Mouse (Mus musculus): Measurements from ENCODE around the gene Gm37240.
"Not testable (repeated sequence)": the region's sequence is repeated elsewhere in the genome, so short reads cannot be mapped to it uniquely, and the experiment has no call there.

The Gm37240 gene

DNA sequence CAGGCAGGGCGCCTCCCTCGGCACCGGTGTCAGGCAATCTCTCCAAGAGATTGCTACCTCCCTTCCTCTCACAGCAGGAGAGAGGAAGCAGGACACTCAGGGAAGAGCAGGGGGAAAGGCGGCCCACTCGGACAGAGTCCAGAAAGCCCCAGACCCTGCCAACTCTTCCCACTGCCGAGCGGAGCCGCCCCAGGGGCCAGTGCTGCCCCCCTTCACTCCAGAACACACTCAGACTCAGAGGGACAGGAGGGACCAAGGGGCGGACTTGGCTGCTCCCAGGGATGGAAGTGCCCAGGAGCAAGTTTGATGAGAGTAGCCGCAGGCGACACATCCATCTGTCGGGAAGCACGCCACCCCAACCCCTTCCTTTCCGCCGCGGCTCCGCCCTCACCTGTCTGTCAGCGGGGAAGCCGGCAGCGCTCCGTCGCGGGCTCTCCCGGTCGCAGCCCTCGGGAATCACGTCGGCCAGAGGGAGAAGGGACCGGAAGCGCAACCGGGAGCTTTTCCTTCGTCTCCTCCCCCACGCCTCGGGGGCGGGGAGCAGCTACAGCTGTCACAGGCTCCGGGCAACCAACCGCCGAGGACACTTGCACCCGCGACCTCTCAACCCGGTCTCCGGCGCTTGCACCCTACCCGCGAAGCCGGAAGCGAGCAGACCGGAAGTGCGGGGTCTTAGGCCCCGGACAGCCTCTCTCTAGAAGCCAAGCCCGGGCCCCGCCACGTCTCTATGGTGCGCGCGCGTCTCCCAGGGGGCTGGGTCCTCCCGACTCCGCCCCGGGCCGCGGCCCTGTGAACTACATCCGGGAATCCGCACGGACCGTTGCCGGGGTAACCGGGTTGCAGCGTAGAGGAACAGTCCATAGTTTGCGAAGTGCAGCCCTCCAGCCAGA, 1305.0 kb downstream of the Gm37240 start, which contains the start of gene Arfip1:
Gene Arfip1, minus strand, starts transcription at position 603 of the 890 bp plus-strand sequence.
- in situ Hi-C loops (cut with MboI; ENCODE audit: unreplicated experiment in 2 of 2) = loop anchor here (10.0 to 25.0 kb wide), 3 partner anchors 980 to 1563 kb away; partner anchors contain the start of genes Gatb (in 1 of the 2) and Rps3a1 (in 1 of the 2)

- in situ Hi-C loops (cut with MboI; ENCODE audit: unreplicated experiment in 2 of 2) = loop anchor here (10.0 to 25.0 kb wide), 3 partner anchors 981 to 1563 kb away; partner anchors contain the start of genes Gatb (in 1 of the 2) and Rps3a1 (in 1 of the 2)
These were observed 1305.7 kb downstream of the Gm37240 start for GRCm38 (mm10) chr3:84581696-84582022.

- in situ Hi-C loops (cut with MboI; ENCODE audit: unreplicated experiment in 2 of 2) = loop anchor here (10.0 to 25.0 kb wide), 3 partner anchors 982 to 1564 kb away; partner anchors contain the start of genes Gatb (in 1 of the 2) and Rps3a1 (in 1 of the 2)
These were observed 1306.6 kb downstream of the Gm37240 start for GRCm38 (mm10) chr3:84580716-84581115.

DNA sequence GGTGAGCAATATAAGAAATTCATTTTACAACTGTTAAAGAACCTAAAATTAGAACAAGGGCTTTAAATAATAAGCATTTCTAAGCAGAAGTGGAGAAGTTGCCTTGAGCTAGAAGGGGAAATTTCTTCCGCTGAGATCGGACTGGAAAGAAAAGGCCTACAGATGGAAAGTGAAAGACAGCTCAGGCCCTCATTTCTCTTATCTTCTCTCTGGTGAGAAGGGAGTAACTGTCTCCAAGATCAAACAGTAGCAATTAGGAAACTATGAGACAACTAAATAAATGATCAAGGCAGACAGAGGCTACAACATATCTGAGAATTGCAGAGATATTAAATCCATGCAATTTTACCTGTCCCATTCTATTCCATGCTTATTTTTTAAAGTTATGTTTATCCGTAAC, 1316.8 kb downstream of the Gm37240 start:
- in situ Hi-C loops (cut with MboI; ENCODE audit: unreplicated experiment in 2 of 2) = no loop called here

GRCm38 (mm10) chr3:84569587-84569986, 1317.7 kb downstream of the Gm37240 start:
- in situ Hi-C loops (cut with MboI; ENCODE audit: unreplicated experiment in 2 of 2) = no loop called here

DNA sequence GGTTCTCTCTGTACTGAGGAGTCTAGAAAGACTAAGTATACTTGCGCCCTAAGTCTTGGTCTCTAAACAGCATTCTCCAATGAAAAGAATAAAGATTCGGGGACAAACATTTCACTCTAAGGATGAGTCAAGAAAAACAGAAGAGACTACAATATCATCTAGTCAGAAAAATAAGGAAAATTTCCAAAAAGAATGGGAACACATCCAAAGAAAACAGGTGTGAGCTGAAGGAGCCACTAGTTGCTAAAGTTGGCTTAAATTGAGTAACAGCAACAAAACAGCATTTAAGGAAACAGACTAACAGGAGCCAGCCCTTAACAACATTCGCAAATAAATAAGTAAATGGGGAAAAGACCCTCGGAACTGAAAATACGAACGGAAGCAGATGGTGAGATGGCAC, 1318.8 kb downstream of the Gm37240 start:
- in situ Hi-C loops (cut with MboI; ENCODE audit: unreplicated experiment in 2 of 2) = no loop called here

- in situ Hi-C loops (cut with MboI; ENCODE audit: unreplicated experiment in 2 of 2) = no loop called here
These were observed 1323.9 kb downstream of the Gm37240 start for GRCm38 (mm10) chr3:84563415-84563814.

DNA sequence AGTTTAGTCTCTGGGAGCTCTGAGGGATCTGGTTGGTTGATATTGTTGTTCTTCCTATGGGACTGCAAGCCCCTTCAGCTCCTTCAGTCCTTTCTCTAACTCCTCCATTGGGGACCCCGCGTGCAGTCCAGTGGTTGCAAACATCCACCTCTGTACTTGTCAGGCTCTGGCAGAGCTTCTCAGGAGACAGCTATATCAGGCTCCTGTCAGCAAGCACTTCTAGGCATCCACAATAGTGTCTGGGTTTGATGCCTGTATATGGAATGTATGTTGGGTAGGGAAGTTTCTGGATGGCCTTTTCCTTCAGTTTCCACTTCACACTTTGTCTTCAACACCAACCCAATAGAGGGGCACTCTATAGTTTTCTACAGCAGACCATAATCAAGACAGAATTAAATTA, 1324.4 kb downstream of the Gm37240 start:
- in situ Hi-C loops (cut with MboI; ENCODE audit: unreplicated experiment in 2 of 2) = not testable (repeated sequence)

- in situ Hi-C loops (cut with MboI; ENCODE audit: unreplicated experiment in 2 of 2) = no loop called here
These were observed 1329.0 kb downstream of the Gm37240 start for GRCm38 (mm10) chr3:84558301-84558700.

- in situ Hi-C loops (cut with MboI; ENCODE audit: unreplicated experiment in 2 of 2) = no loop called here
These were observed 1331.5 kb downstream of the Gm37240 start for GRCm38 (mm10) chr3:84555780-84556179.

- in situ Hi-C loops (cut with MboI; ENCODE audit: unreplicated experiment in 2 of 2) = loop anchor here (25.0 kb wide), 2 partner anchors 760 to 1260 kb away; no protein-coding TSS in a partner anchor
These were observed 1340.1 kb downstream of the Gm37240 start for GRCm38 (mm10) chr3:84547177-84547576.

GRCm38 (mm10) chr3:84542450-84542849, 1344.9 kb downstream of the Gm37240 start:
- in situ Hi-C loops (cut with MboI; ENCODE audit: unreplicated experiment in 2 of 2) = loop anchor here (5.0 to 25.0 kb wide), 4 partner anchors 195 to 1255 kb away; no protein-coding TSS in a partner anchor

DNA sequence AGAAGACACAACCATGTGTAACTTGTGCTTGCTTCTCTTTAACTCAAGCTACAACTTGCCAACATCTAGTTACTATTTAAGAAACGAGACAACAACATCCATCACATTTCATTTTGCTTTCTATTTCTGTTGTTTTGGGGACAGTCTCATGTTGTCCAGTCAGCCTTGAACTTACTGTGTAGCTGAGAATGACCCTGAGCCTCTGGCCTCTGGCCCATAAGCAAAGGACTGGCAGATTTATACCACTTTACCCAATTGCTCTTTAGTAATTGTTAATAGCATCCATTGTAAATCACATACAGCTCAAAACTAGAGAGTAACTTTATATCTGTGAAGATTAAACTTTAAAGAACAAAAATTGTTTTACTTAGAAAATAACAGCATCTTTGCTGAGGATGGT, 1345.4 kb downstream of the Gm37240 start:
- in situ Hi-C loops (cut with MboI; ENCODE audit: unreplicated experiment in 2 of 2) = loop anchor here (5.0 to 25.0 kb wide), 4 partner anchors 195 to 1255 kb away; no protein-coding TSS in a partner anchor

- in situ Hi-C loops (cut with MboI; ENCODE audit: unreplicated experiment in 2 of 2) = loop anchor here (5.0 to 25.0 kb wide), 4 partner anchors 193 to 1253 kb away; no protein-coding TSS in a partner anchor
These were observed 1346.7 kb downstream of the Gm37240 start for GRCm38 (mm10) chr3:84540640-84541039.

DNA sequence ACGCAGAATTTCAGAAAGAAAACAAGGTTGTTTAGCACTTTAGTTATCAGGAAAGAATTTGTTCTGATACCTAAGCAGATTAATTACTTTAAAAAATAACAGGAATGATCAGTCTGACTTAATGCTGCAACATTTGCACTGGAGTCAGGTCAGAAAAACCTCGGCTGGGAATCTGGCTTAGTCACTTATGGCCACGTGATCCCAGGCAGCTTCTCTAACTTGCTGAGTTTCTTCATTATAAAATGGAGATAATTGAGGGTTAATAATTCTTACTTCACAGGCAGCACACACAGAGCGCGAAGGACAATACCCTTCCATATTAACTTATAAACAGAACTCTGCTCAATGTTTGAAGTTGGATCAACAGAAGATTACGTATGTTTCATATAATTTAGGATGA, 1350.3 kb downstream of the Gm37240 start:
- in situ Hi-C loops (cut with MboI; ENCODE audit: unreplicated experiment in 2 of 2) = loop anchor here (10.0 to 25.0 kb wide), 4 partner anchors 192 to 1250 kb away; partner anchors contain the start of gene Gm6525 (in 1 of the 2)

DNA sequence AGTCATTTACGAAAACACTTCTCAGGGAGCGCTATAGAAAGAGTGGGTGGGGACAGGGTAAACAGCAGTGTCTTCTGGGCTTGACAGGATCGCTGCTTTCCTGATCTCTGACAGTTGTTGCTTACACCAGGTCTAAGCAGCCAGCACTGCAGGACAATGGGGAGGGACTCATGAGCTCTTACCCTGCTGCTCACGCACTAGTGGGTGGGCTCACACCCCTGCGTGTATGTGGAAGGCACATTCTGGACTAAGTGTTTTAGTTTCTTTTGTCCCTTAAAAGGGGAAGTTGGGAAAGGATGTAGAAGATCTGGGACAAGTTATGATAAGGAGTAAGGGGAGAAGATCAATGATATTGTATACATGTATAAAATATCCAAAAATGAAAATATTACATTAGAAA, 1354.1 kb downstream of the Gm37240 start:
- in situ Hi-C loops (cut with MboI; ENCODE audit: unreplicated experiment in 2 of 2) = loop anchor here (10.0 to 25.0 kb wide), 4 partner anchors 188 to 1246 kb away; partner anchors contain the start of gene Gm6525 (in 1 of the 2)

GRCm38 (mm10) chr3:84529021-84529420, 1358.3 kb downstream of the Gm37240 start:
- in situ Hi-C loops (cut with MboI; ENCODE audit: unreplicated experiment in 2 of 2) = loop anchor here (25.0 kb wide), 2 partner anchors 742 to 1242 kb away; no protein-coding TSS in a partner anchor

- in situ Hi-C loops (cut with MboI; ENCODE audit: unreplicated experiment in 2 of 2) = loop anchor here (25.0 kb wide), 2 partner anchors 738 to 1238 kb away; no protein-coding TSS in a partner anchor
These were observed 1362.4 kb downstream of the Gm37240 start for GRCm38 (mm10) chr3:84524952-84525351.

- in situ Hi-C loops (cut with MboI; ENCODE audit: unreplicated experiment in 2 of 2) = no loop called here
These were observed 1371.2 kb downstream of the Gm37240 start for GRCm38 (mm10) chr3:84516163-84516562.

- in situ Hi-C loops (cut with MboI; ENCODE audit: unreplicated experiment in 2 of 2) = no loop called here
These were observed 1374.4 kb downstream of the Gm37240 start for GRCm38 (mm10) chr3:84512774-84513515.
